ENCODE assay signal across 8 mouse cellular contexts in genomic region chr3:89421002-89421774, GRCm38 (mm10). TPM values are rescaled to one million over a fixed set of nuclear protein-coding genes. Genes with fewer than 3 reads are reported as not detected.
DNase-seq lines count a peak whose midpoint lies in the region; ATAC-seq lines count a peak whose summit lies in the region.

No protein-coding gene starts in this region.

- peak overlapping the region; percentile 57 for H3K4me3 ChIP-seq in kidney, embryonic 14.5 days (ENCODE audit: low read length)
- H3K4me3 ChIP-seq in midbrain, embryonic 16.5 days (ENCODE audit: low read depth, low read length) = peak overlapping the region; percentile 29
- peak overlapping the region; percentile 59 for H3K4me3 ChIP-seq in stomach, embryonic 14.5 days (ENCODE audit: low read depth, low read length)

- peaks cover 50% of the 10 kb centered on the region for H3K4me1 ChIP-seq in kidney, embryonic 14.5 days (ENCODE audit: control insufficient read depth, insufficient read depth, low read length)
- H3K4me1 ChIP-seq in midbrain, embryonic 16.5 days (ENCODE audit: control insufficient read depth, insufficient read depth, low read length) = peaks cover 19% of the 10 kb centered on the region
- peaks cover 50% of the 10 kb centered on the region for H3K4me1 ChIP-seq in stomach, embryonic 14.5 days (ENCODE audit: control insufficient read depth, insufficient read depth, low read length)

- WGBS in kidney, embryonic 14.5 days = 2% methylated on average over 11 of the region's 11 CpGs
- WGBS in midbrain, embryonic 16.5 days = 5% methylated on average over 11 of the region's 11 CpGs
- WGBS in stomach, embryonic 14.5 days = 1% methylated on average over 11 of the region's 11 CpGs

- H3K27me3 ChIP-seq in kidney, embryonic 14.5 days (ENCODE audit: control insufficient read depth, insufficient read depth, low read length) = no peaks in the 10 kb centered on the region
- H3K27me3 ChIP-seq in midbrain, embryonic 16.5 days (ENCODE audit: control insufficient read depth, insufficient read depth, low read depth, low read length) = no peaks in the 10 kb centered on the region
- no peaks in the 10 kb centered on the region for H3K27me3 ChIP-seq in stomach, embryonic 14.5 days (ENCODE audit: control insufficient read depth, insufficient read depth, low read length)

- ATAC-seq in erythroblast, adult 5-6 weeks (replicated peaks; ENCODE audit: low FRiP score, poor library complexity, severe bottlenecking) = peak; percentile 77
- peak; percentile 83 for ATAC-seq in kidney, embryonic 14.5 days (ENCODE audit: low FRiP score, low TSS enrichment)
- ATAC-seq in midbrain, embryonic 16.5 days = no peak
- ATAC-seq in stomach, embryonic 14.5 days (ENCODE audit: insufficient number of reproducible peaks, insufficient read depth, low FRiP score, low read depth) = peak; percentile 84

- peak; percentile 58 for DNase-seq in spleen, adult 12 weeks (ENCODE audit: low spot score)
- no peak for DNase-seq in spleen, adult 18-20 months
- DNase-seq in heart, adult 9 months (ENCODE audit: low spot score in 2 of 2) = peak; percentile 91 to 94
- DNase-seq in liver = peak; percentile 92

- peak overlapping the region; percentile 70; the same call in 1 of the 2 replicates for H3K9ac ChIP-seq in kidney, embryonic 14.5 days (ENCODE audit: low read depth, low read length)
- H3K9ac ChIP-seq in midbrain, embryonic 16.5 days (ENCODE audit: low read depth, low read length) = peak overlapping the region; percentile 59; the same call in 1 of the 2 replicates
- H3K9ac ChIP-seq in stomach, embryonic 14.5 days (replicated peaks; ENCODE audit: low read depth, low read length) = peak overlapping the region; percentile 50

- H3K36me3 ChIP-seq in kidney, embryonic 14.5 days (ENCODE audit: control insufficient read depth, insufficient read depth, low read length) = peaks cover 32% of the 10 kb centered on the region
- H3K36me3 ChIP-seq in midbrain, embryonic 16.5 days (ENCODE audit: control insufficient read depth, insufficient read depth, low read length) = no peaks in the 10 kb centered on the region
- peaks cover 24% of the 10 kb centered on the region for H3K36me3 ChIP-seq in stomach, embryonic 14.5 days (ENCODE audit: control insufficient read depth, insufficient read depth, low read length)

- peak overlapping the region; percentile 91 for H3K27ac ChIP-seq in kidney, embryonic 14.5 days (ENCODE audit: low read depth, low read length)
- H3K27ac ChIP-seq in midbrain, embryonic 16.5 days (ENCODE audit: low read length) = no peak overlapping the region
- H3K27ac ChIP-seq in stomach, embryonic 14.5 days (ENCODE audit: low read length) = peak overlapping the region; percentile 90

- H3K9me3 ChIP-seq in kidney, embryonic 14.5 days (ENCODE audit: control insufficient read depth, low read length) = no peaks in the 10 kb centered on the region
- H3K9me3 ChIP-seq in midbrain, embryonic 16.5 days (replicated peaks; ENCODE audit: control insufficient read depth, low read length, poor library complexity, severe bottlenecking) = no peaks in the 10 kb centered on the region
- H3K9me3 ChIP-seq in stomach, embryonic 14.5 days (ENCODE audit: control insufficient read depth, low read depth, low read length) = no peaks in the 10 kb centered on the region

- peak overlapping the region; percentile 88 for H3K4me2 ChIP-seq in kidney, embryonic 14.5 days (replicated peaks; ENCODE audit: low read depth, low read length)
- peak overlapping the region; percentile 53 for H3K4me2 ChIP-seq in midbrain, embryonic 16.5 days (ENCODE audit: low read length)
- peak overlapping the region; percentile 79 for H3K4me2 ChIP-seq in stomach, embryonic 14.5 days (replicated peaks; ENCODE audit: low read depth, low read length)

RNA-seq across cellular contexts. Expression of gene Shc1, which starts 2.9 kb away (rescaled TPM):
- 14.4 and 25.2 TPM in 2 replicates for total RNA-seq in erythroblast, adult 5-6 weeks (2015; ENCODE audit: low replicate concordance)
- total RNA-seq in erythroblast, adult 5-6 weeks (2017; ENCODE audit: low replicate concordance) = 21.3 and 24.1 TPM in 2 replicates
- polyA plus RNA-seq in kidney, embryonic 14.5 days (2014; fragmentation: Nextera tagmentation; extraction: Ambion mirVana) = 42.8 and 64.0 TPM in 2 replicates
- polyA plus RNA-seq in midbrain, embryonic 16.5 days (2015; fragmentation: Nextera tagmentation; extraction: Ambion mirVana) = 13.2 and 14.9 TPM in 2 replicates
- 68.7 and 73.2 TPM in 2 replicates for polyA plus RNA-seq in stomach, embryonic 14.5 days (2014; fragmentation: Nextera tagmentation; extraction: Ambion mirVana)

RNA-seq across cellular contexts. Expression of gene Cks1b, which starts 3.0 kb away (rescaled TPM):
- 67.9 and 79.9 TPM in 2 replicates for total RNA-seq in erythroblast, adult 5-6 weeks (2015; ENCODE audit: low replicate concordance)
- total RNA-seq in erythroblast, adult 5-6 weeks (2017; ENCODE audit: low replicate concordance) = 37.4 and 42.1 TPM in 2 replicates
- 632 and 773 TPM in 2 replicates for polyA plus RNA-seq in kidney, embryonic 14.5 days (2014; fragmentation: Nextera tagmentation; extraction: Ambion mirVana)
- polyA plus RNA-seq in midbrain, embryonic 16.5 days (2015; fragmentation: Nextera tagmentation; extraction: Ambion mirVana) = 77.1 and 86.2 TPM in 2 replicates
- polyA plus RNA-seq in stomach, embryonic 14.5 days (2014; fragmentation: Nextera tagmentation; extraction: Ambion mirVana) = 470 and 503 TPM in 2 replicates

RNA-seq across cellular contexts. Expression of gene Pygo2, which starts 8.8 kb away (rescaled TPM):
- total RNA-seq in erythroblast, adult 5-6 weeks (2015; ENCODE audit: low replicate concordance) = 9.8 and 11.5 TPM in 2 replicates
- 5.6 and 12.4 TPM in 2 replicates for total RNA-seq in erythroblast, adult 5-6 weeks (2017; ENCODE audit: low replicate concordance)
- polyA plus RNA-seq in kidney, embryonic 14.5 days (2014; fragmentation: Nextera tagmentation; extraction: Ambion mirVana) = 45.7 and 53.0 TPM in 2 replicates
- 47.6 and 48.7 TPM in 2 replicates for polyA plus RNA-seq in midbrain, embryonic 16.5 days (2015; fragmentation: Nextera tagmentation; extraction: Ambion mirVana)
- polyA plus RNA-seq in stomach, embryonic 14.5 days (2014; fragmentation: Nextera tagmentation; extraction: Ambion mirVana) = 39.7 and 49.2 TPM in 2 replicates

RNA-seq across cellular contexts. Expression of gene Flad1, which starts 9.5 kb away (rescaled TPM):
- total RNA-seq in erythroblast, adult 5-6 weeks (2015; ENCODE audit: low replicate concordance) = 2.1 and 6.3 TPM in 2 replicates
- 1.8 and 3.1 TPM in 2 replicates for total RNA-seq in erythroblast, adult 5-6 weeks (2017; ENCODE audit: low replicate concordance)
- polyA plus RNA-seq in kidney, embryonic 14.5 days (2014; fragmentation: Nextera tagmentation; extraction: Ambion mirVana) = 19.6 and 24.9 TPM in 2 replicates
- 35.4 and 39.1 TPM in 2 replicates for polyA plus RNA-seq in midbrain, embryonic 16.5 days (2015; fragmentation: Nextera tagmentation; extraction: Ambion mirVana)
- polyA plus RNA-seq in stomach, embryonic 14.5 days (2014; fragmentation: Nextera tagmentation; extraction: Ambion mirVana) = 22.3 and 24.5 TPM in 2 replicates

RNA-seq across cellular contexts. Expression of gene Pbxip1, which starts 15.3 kb away (rescaled TPM):
- total RNA-seq in erythroblast, adult 5-6 weeks (2015; ENCODE audit: low replicate concordance) = 3.8 and 4.2 TPM in 2 replicates
- 6.2 and 8.6 TPM in 2 replicates for total RNA-seq in erythroblast, adult 5-6 weeks (2017; ENCODE audit: low replicate concordance)
- 15.5 and 19.4 TPM in 2 replicates for polyA plus RNA-seq in kidney, embryonic 14.5 days (2014; fragmentation: Nextera tagmentation; extraction: Ambion mirVana)
- polyA plus RNA-seq in midbrain, embryonic 16.5 days (2015; fragmentation: Nextera tagmentation; extraction: Ambion mirVana) = 14.4 and 18.5 TPM in 2 replicates
- polyA plus RNA-seq in stomach, embryonic 14.5 days (2014; fragmentation: Nextera tagmentation; extraction: Ambion mirVana) = 21.7 and 25.3 TPM in 2 replicates

Comparison
In these comparisons a context has a peak if more than half of its experiments do, and no peak if none do; other contexts are left out.
1. DNase-seq: peak in spleen, adult 12 weeks (single experiment), heart, adult 9 months (2 of 2) and liver (single experiment); none in spleen, adult 18-20 months (0 of 2).
2. Peak in every context shown above with its lines, with median percentiles within 50 percentile points of each other: H3K4me2 ChIP-seq, H3K4me3 ChIP-seq and H3K9ac ChIP-seq.